Mouse (Mus musculus) midbrain, embryonic 15.5 days (tissue): ENCODE data around the gene Rnf166. TPM values are rescaled to one million over a fixed set of nuclear protein-coding genes. Genes with fewer than 3 reads are reported as not detected.
A peak's percentile ranks its signal among the peaks of the same experiment; 100 is the strongest.

Source experiments
- ATAC-seq: fragments of 200-750 bp; cut with Nextera tagmentation; replicated peaks from 2 replicates; pipeline ENCODE4 v1.8.0; 2017; ENCODE audit warnings: moderate TSS enrichment
- H3K27ac ChIP-seq: fragments of 300-500 bp; sonication (generic); 2 replicates; pipeline ENCODE4 v1.5.1; 2015; ENCODE audit warnings: mild to moderate bottlenecking, inconsistent platforms
- H3K27me3 ChIP-seq: fragments of 300-500 bp; sonication (generic); replicated peaks from 2 replicates; pipeline ENCODE4 v1.6.1; 2015; ENCODE audit warnings: inconsistent platforms
- H3K36me3 ChIP-seq: fragments of 300-500 bp; sonication (generic); replicated peaks from 2 replicates; pipeline ENCODE4 v1.6.1; 2015; ENCODE audit warnings: inconsistent platforms
- H3K4me1 ChIP-seq: fragments of 300-500 bp; sonication (generic); 2 replicates; pipeline ENCODE4 v1.6.1; 2015; ENCODE audit warnings: inconsistent platforms
- H3K4me2 ChIP-seq: fragments of 300-500 bp; sonication (generic); 2 replicates; pipeline ENCODE4 v1.6.1; 2015; ENCODE audit warnings: inconsistent platforms, mild to moderate bottlenecking, moderate library complexity
- H3K4me3 ChIP-seq: fragments of 300-500 bp; sonication (generic); 2 replicates; pipeline ENCODE4 v1.5.1; 2015; ENCODE audit warnings: mild to moderate bottlenecking, inconsistent platforms
- H3K9ac ChIP-seq: fragments of 300-500 bp; sonication (generic); 2 replicates; pipeline ENCODE4 v1.6.1; 2015; ENCODE audit warnings: mild to moderate bottlenecking, inconsistent platforms
- H3K9me3 ChIP-seq: fragments of 300-500 bp; sonication (generic); 2 replicates; pipeline ENCODE4 v1.6.1; 2016; ENCODE audit warnings: inconsistent platforms
- WGBS: fragments of 180-500 bp; shearing (Covaris S2); methylation state at CpG from one replicate; pipeline ENCODE4 v1.1.7; 2015; ENCODE audit warnings: mixed read lengths; 5-methylcytosine and 5-hydroxymethylcytosine counted together
- polyA plus RNA-seq: library from polyadenylated mRNA; unstranded; fragments of >200 nt; fragmentation: Nextera tagmentation; extraction: Ambion mirVana; gene quantifications from 2 replicates; pipeline ENCODE4 v1.2.1, GENCODE M21; 2015

Gene Rnf166
- polyA plus RNA-seq, 1 experiment from 2014 or later = 34.3 TPM

DNA sequence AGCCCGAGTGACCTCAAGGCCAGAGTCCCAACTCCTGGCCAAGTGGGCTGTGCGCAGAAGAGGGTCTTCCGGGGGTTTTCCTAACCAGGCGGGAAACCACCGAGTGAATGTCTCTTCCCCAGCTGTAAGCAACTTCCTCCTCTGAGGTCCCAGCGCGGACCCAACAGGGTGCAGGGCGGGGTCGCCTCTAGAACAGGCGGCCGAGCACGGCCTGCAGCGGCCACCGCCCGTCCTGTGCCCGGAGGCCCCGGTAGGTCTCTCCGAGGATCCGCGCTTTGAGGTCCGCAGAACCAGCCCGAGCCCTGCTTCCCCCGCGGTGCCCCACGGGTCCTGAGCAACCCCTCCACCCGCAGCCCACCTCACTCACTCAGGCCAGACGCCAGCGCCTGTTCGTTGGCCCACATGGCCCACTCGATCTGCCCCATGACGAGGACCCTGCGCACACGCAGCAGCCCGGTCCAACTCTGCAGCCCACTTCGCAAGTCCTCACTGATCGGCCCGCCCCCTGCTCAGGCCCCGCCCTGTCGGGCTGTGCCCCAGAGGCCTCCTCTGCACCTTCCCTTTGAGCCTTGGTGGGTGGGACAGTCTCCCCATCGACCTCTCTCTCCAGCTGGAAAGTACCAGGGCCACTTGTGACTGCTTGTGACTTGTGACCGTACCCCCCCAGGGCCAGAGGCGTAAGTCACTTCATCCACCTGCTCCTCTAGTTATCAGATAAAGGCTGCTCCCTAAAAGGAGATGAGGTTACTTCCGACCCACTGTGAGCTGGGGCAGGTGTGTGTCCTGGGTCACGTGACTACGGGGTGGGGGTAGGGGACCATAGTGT is 43.2 kb downstream of the Rnf166 start, which contains the start of gene Cyba:
Gene Cyba (minus strand): TSS at position 488 of the 826 bp plus-strand sequence.
- Histone ChIP-seq H3K27me3 (no peaks in the 10 kb centered on the region), H3K36me3 (peaks cover 21% of the 10 kb centered on the region), H3K9me3 (no peaks in the 10 kb centered on the region), H3K27ac (no peak within 1 kb of the TSS), H3K9ac (peak within 1 kb of the TSS; percentile 23; the same call in 1 of the 2 replicates), H3K4me2 (peak within 1 kb of the TSS; percentile 50), H3K4me1 (peaks cover 13% of the 10 kb centered on the region), H3K4me3 (peak within 1 kb of the TSS; percentile 25)
- 6% methylated on average over 45 of the region's 45 CpGs for WGBS
- peak; percentile 65 for ATAC-seq

DNA sequence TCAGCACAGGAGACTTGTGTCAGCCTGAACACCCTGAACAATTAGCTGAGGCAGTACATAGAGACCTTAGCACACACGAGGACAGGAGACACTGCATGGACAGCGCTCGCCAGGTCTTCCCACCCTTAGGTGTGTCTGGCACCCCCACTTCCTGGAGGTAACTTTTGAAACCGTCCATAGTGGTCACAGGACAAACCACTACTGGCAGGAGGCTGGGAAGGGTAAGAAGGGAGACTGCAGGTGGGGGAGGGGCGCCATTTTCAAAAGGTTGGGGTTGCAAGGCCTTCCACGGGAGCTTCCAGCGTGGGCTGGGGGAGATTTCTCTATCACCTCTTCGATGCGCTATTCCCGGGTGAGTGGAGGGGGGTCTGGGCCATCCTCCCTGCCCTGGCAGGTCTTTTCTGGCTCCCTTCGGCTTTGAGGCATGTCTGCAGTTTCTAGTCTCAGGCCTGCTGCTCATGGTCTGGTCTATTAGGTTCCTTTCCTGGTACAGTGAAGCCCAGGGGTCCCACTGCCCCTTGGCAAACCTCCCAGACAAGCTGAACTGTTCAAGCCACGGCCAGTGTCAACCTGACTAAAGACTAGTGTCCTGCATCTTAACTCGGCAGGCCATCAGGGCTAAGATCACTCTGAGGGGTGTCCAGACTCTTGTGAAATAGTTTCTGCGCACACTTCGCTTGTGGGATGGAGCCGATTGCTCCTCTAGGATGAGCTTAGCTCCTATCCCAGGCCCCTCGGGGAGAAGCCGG is 44.0 kb downstream of the Rnf166 start:
- 35% methylated on average over 18 of the region's 18 CpGs for WGBS
- Histone ChIP-seq H3K4me3 (peak overlapping the region; percentile 25), H3K27ac (no peak overlapping the region), H3K9me3 (no peaks in the 10 kb centered on the region), H3K36me3 (peaks cover 14% of the 10 kb centered on the region), H3K4me1 (peaks cover 13% of the 10 kb centered on the region), H3K27me3 (no peaks in the 10 kb centered on the region), H3K9ac (peak overlapping the region; percentile 23; the same call in 1 of the 2 replicates), H3K4me2 (peak overlapping the region; percentile 50)
- ATAC-seq = no peak

DNA sequence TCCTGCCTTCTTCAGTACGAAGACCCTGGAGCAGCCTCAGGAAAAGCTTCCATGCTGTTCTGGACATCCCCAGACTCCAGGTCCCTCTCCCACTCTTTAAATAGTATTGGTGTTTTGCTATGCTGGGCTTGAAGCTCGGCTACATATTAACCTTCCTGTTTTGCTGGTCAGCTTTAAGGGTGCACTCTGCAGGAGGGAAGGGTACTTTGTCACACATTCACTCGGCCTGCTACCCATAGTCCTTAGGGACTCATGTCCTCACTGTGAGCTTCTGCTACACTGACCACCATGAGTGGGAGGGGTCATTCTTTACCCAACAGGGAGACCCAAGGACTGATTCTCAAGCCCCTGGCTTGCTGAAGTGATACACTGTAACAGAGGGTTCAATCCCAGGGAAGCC is 45.2 kb downstream of the Rnf166 start:
- ATAC-seq = no peak
- peaks cover 13% of the 10 kb centered on the region for H3K4me1 ChIP-seq
- H3K9me3 ChIP-seq = no peaks in the 10 kb centered on the region
- no peaks in the 10 kb centered on the region for H3K27me3 ChIP-seq
- H3K4me2 ChIP-seq = no peak overlapping the region
- no peak overlapping the region for H3K9ac ChIP-seq
- no peak overlapping the region for H3K27ac ChIP-seq
- WGBS = 81% methylated on average over 3 of the region's 3 CpGs
- H3K36me3 ChIP-seq = peaks cover 10% of the 10 kb centered on the region
- no peak overlapping the region for H3K4me3 ChIP-seq

DNA sequence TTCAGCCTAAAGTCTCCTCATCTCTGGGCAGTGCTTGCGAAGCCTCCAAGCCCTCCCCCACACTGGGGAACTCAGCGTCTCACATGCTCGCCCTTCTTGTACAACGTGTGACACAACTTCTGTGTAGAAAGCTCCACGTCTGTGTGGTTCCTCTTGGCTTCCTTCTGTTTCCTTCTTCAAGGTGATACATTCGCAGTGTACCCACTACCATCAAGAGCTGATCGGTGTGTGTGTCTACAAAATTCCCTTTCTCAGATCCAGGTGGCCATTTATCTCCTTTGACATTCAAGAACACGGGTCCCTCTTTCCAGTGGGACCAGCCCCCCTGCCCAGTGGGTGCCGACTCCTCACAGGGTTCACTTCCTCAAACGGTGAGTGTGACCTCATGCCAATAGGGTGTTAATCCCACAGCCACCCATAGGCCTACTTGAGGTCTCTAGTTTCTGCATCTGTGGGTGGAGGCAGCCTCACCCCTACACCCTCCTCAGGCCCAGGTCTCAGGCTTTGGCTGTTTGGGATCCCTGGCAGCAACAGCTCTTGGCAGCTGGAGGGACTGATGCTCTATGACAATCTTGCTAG is 45.7 kb downstream of the Rnf166 start:
- Histone ChIP-seq H3K4me3 (no peak overlapping the region), H3K27ac (no peak overlapping the region), H3K27me3 (no peaks in the 10 kb centered on the region), H3K36me3 (peaks cover 5% of the 10 kb centered on the region; the same call in 1 of the 2 replicates), H3K9ac (no peak overlapping the region), H3K4me2 (no peak overlapping the region), H3K9me3 (no peaks in the 10 kb centered on the region), H3K4me1 (peaks cover 13% of the 10 kb centered on the region)
- ATAC-seq = no peak
- WGBS = 86% methylated on average over 10 of the region's 10 CpGs

DNA sequence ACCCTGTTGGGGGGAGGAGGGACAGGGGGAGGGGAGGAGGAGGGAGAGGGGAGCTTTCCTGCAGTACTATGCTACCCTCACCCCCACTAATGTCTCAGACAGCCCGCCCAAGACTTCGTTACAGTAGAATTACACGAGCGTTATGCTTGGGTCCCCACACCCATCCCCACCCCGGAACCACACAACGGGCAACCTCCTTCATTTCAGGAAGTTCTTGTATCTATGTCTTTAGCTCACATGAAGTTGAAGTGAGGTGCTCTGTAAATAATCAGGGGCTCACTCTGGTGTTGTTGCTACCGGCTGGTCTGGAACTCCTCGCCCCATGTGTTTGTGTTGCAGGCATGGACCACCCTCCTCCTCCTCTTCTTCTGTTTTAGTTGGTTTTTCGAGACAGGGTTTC is 47.7 kb downstream of the Rnf166 start:
- ATAC-seq = no peak
- Histone ChIP-seq H3K4me1 (peaks cover 13% of the 10 kb centered on the region), H3K27ac (no peak overlapping the region), H3K9me3 (no peaks in the 10 kb centered on the region), H3K27me3 (no peaks in the 10 kb centered on the region), H3K4me2 (no peak overlapping the region), H3K36me3 (no peaks in the 10 kb centered on the region), H3K4me3 (no peak overlapping the region), H3K9ac (no peak overlapping the region)
- 91% methylated on average over 9 of the region's 9 CpGs for WGBS

DNA sequence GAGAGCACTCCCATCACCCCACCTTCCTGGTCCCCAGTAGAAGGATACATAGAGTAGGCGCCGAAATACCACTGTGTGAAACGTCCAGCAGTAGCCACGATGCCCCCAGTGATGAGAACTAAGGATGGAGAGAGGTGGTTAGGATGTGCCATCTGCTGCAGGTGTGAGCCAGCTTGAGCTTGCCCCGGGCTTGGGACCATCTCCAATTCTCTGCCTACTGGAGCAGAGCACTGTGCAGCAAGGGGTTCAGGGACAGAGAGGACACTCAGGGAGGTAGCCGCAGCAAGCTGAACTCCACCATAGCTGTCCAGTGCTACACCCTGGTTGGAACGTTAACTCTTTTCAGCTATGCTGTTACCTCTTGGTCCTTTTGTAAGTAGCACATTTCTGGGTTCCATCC is 48.3 kb downstream of the Rnf166 start:
- no peaks in the 10 kb centered on the region for H3K36me3 ChIP-seq
- H3K9ac ChIP-seq = no peak overlapping the region
- no peak overlapping the region for H3K4me3 ChIP-seq
- 93% methylated on average over 7 of the region's 7 CpGs for WGBS
- H3K27me3 ChIP-seq = no peaks in the 10 kb centered on the region
- no peak overlapping the region for H3K27ac ChIP-seq
- ATAC-seq = no peak
- peaks cover 10% of the 10 kb centered on the region for H3K4me1 ChIP-seq
- no peak overlapping the region for H3K4me2 ChIP-seq
- H3K9me3 ChIP-seq = no peaks in the 10 kb centered on the region

DNA sequence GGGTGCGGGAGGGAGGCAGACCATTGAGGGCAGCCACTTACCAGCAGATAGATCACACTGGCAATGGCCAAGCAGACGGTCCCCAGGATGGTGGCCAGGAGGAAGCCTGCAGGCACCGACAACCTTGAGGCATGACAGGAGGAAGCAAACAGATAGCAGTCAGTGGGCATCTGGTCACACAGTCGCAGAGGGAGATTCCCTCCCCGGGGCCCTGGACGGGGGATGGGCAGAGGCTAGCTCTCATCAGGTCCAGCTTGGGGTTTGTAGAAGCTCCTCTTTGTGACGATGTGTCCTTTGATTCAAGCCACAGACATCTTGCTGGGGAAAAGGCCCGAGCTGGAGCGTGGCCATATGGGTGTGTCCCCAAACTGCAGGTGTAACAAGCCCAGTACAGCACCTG is 49.7 kb downstream of the Rnf166 start:
- H3K27ac ChIP-seq = no peak overlapping the region
- no peak overlapping the region for H3K4me2 ChIP-seq
- H3K27me3 ChIP-seq = no peaks in the 10 kb centered on the region
- 74% methylated on average over 9 of the region's 9 CpGs for WGBS
- no peak for ATAC-seq
- H3K4me3 ChIP-seq = no peak overlapping the region
- no peaks in the 10 kb centered on the region for H3K4me1 ChIP-seq
- no peaks in the 10 kb centered on the region for H3K36me3 ChIP-seq
- H3K9me3 ChIP-seq = no peaks in the 10 kb centered on the region
- H3K9ac ChIP-seq = no peak overlapping the region

DNA sequence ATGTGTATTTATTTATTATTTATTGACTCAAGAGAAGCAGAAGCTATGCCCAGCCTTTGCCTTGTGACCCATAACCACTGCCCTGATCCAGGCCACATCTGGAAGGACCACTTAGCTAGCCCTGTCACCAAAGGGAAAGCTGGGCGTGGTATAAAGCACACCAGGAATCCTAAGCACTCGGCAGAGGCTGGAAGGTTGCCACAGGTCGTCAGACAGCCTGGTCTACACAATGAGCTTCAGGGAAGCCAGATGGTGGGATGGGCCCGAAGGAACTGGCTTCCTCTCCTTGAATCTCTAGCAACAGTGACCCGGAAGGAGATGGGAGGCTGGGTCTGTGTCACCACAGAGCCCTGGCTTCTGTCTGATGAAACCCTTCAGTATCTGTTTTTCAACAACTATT is 52.2 kb downstream of the Rnf166 start:
- Histone ChIP-seq H3K27ac (no peak overlapping the region), H3K9me3 (no peaks in the 10 kb centered on the region), H3K36me3 (peaks cover 2% of the 10 kb centered on the region; the same call in 1 of the 2 replicates), H3K4me2 (no peak overlapping the region), H3K4me3 (no peak overlapping the region), H3K4me1 (no peaks in the 10 kb centered on the region), H3K9ac (no peak overlapping the region), H3K27me3 (no peaks in the 10 kb centered on the region)
- WGBS = 60% methylated on average over 5 of the region's 5 CpGs
- ATAC-seq = no peak

DNA sequence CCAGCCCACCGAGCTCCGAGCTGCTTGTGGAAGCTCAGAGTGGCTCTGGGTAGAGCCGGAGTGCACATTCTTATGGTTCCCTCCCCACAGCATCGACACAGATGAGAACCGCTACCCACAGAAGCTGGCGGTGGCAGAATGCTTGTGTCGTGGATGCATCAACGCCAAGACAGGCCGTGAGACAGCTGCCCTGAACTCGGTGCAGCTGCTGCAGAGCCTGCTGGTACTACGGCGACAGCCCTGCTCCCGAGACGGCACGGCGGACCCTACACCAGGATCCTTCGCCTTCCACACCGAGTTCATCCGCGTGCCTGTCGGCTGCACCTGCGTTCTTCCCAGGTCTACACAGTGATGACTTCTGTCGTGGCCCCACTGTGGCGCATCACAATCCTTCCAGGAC is 52.6 kb downstream of the Rnf166 start:
- Histone ChIP-seq H3K36me3 (peaks cover 7% of the 10 kb centered on the region; the same call in 1 of the 2 replicates), H3K9me3 (no peaks in the 10 kb centered on the region), H3K4me1 (no peaks in the 10 kb centered on the region), H3K27me3 (no peaks in the 10 kb centered on the region), H3K27ac (no peak overlapping the region), H3K4me3 (no peak overlapping the region), H3K4me2 (no peak overlapping the region), H3K9ac (no peak overlapping the region)
- ATAC-seq = no peak
- 86% methylated on average over 24 of the region's 24 CpGs for WGBS

DNA sequence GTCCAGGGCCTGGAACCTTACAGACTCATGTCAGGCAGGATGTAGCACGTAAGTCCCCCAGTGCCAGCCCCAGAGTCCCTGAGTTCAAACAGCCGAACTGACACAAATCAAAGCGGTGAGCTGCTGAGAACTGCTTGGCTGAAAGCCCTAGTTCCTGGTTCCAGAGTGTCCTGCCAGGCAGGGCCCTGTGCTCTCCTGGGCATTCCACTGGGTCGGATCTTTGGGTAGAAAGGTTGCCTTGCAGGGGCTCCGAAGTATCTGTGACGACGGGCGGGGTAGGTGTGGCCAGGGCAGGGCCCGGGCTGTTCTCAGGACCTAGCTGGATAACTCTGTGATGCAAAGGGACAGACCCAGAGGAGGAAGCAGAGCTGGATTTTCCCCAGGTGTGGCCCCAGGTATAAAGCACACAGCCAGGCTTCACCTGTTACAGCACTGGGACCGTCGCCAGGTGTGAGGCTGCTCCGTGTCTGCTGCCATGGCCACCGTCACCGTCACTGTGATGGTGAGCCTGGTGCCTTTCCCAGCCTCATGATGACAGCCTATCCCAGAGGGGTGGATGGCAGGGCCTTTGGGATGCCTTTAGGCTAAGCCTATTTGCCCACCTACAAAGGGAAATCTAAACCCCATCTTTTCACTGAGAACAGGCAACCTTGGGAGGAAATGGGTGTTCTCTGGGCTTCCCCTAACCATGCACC is 54.3 kb downstream of the Rnf166 start, which contains the start of gene Il17c:
Gene Il17c (plus strand): TSS at position 645 of the 695 bp plus-strand sequence.
- Histone ChIP-seq H3K27ac (no peak within 1 kb of the TSS), H3K27me3 (no peaks in the 10 kb centered on the region), H3K4me3 (no peak within 1 kb of the TSS), H3K4me1 (no peaks in the 10 kb centered on the region), H3K4me2 (no peak within 1 kb of the TSS), H3K36me3 (peaks cover 12% of the 10 kb centered on the region; the same call in 1 of the 2 replicates), H3K9me3 (no peaks in the 10 kb centered on the region), H3K9ac (no peak within 1 kb of the TSS)
- 82% methylated on average over 14 of the region's 14 CpGs for WGBS
- ATAC-seq = no peak

DNA sequence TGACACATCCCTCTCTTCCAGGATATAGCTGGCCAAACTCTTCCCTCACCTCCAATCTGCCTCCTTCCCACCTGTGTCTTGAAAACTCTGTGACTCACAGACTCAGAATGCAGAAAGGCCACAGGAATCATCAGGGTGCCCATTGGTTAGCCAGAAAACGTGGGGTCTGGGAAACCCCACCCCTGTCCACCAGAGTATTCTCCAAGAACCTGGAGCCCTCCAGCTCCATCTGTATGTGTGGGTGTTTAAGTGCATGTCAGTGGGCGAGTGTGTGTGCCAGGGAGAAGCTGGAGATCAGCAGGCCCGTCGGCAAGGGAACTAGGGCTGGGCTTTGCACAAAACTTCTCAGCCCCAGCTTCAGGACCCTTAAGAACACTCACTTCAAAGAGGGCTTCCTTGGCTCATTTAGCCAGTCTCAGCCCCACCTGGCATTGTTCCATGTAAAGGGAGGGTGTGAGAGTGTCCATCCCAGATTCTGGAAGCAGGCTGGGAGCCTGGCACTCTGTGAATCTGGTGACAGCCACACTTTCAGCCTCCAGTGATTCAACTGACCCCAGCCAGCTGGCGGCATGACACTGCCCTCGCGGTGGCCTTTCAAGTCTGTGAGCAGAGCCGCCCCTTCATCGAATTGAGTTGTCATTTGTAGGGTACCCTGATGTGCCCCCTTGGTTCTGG is 55.8 kb downstream of the Rnf166 start:
- no peaks in the 10 kb centered on the region for H3K27me3 ChIP-seq
- WGBS = 66% methylated on average over 9 of the region's 9 CpGs
- no peak overlapping the region for H3K27ac ChIP-seq
- H3K9me3 ChIP-seq = no peaks in the 10 kb centered on the region
- H3K4me2 ChIP-seq = no peak overlapping the region
- no peaks in the 10 kb centered on the region for H3K4me1 ChIP-seq
- ATAC-seq = no peak
- no peak overlapping the region for H3K9ac ChIP-seq
- peaks cover 27% of the 10 kb centered on the region for H3K36me3 ChIP-seq
- no peak overlapping the region for H3K4me3 ChIP-seq
